Mouse (Mus musculus): ENCODE results near the gene Flrt2. TPM values are rescaled to one million over a fixed set of nuclear protein-coding genes. Genes with fewer than 3 reads are reported as not detected.

Gene Flrt2
- polyA plus RNA-seq (2014; fragmentation: Illumina TruSeq; extraction: RNeasy Lipid Tissue Mini Kit (QIAGEN cat#74804); ENCODE audit: insufficient read depth, low read depth, low replicate concordance) = 2.7 TPM

GRCm38 (mm10) chr12:95691961-95692767 lies at the start of gene Flrt2:
Gene Flrt2, plus strand, starts transcription at chr12:95692226.

Data from lung, adult 10 weeks (tissue).